Mouse (Mus musculus): ENCODE data around the gene Ell3.

DNA sequence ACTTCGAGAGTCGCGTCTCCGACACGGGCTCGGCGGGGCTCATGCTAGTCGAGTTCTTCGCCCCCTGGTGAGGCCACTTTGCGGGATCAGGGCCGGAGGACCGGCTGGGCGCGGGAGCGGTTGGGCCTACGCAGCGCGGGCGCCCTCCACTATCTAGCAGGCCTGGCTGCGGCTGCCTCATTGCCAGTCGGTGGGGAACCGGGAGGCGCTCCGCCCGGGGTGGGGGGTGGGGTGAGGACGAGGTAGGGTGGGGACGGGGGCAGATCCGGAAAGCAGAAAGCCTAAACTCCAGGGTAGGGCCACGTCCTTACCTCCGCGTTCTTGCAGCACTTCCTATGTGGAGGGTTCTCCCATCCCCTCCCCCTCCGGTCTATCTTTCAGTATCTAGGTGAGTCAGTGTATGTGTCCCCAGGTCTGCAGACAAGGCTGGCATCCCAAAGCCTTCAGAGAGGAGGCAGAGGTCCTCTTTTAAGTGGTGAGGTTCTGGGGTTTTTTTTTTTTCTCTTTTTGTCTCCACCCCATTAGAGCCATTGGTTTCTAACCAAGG lies 29.9 kb downstream of the Ell3 start:
- TF ChIP-seq CTCF (IDR thresholded peaks at IDR 0.05; ENCODE audit: borderline replicate concordance, extremely low read depth, insufficient read depth, insufficient read length) (no peak), POLR2A (IDR thresholded peaks at IDR 0.05; ENCODE audit: borderline replicate concordance, extremely low read depth, insufficient read depth, insufficient read length, poor library complexity, severe bottlenecking) (no peak)
